Mouse (Mus musculus) intestine, embryonic 15.5 days (tissue): Measurements from ENCODE around the gene Prune1. TPM values are rescaled to one million over a fixed set of nuclear protein-coding genes. Genes with fewer than 3 reads are reported as not detected.

Source experiments
- ATAC-seq: fragments of 200-750 bp; cut with Nextera tagmentation; 2 replicates; pipeline ENCODE4 v1.8.0; 2017; ENCODE audit warnings: moderate TSS enrichment, moderate library complexity
- H3K27ac ChIP-seq: fragments of 300-500 bp; sonication (generic); 2 replicates; pipeline ENCODE4 v1.5.1; 2015; ENCODE audit warnings: mild to moderate bottlenecking, inconsistent platforms
- H3K27me3 ChIP-seq: fragments of 300-500 bp; sonication (generic); replicated peaks from 2 replicates; pipeline ENCODE4 v1.6.1; 2015; ENCODE audit warnings: inconsistent platforms
- H3K36me3 ChIP-seq: fragments of 300-500 bp; sonication (generic); 2 replicates; pipeline ENCODE4 v1.6.1; 2015; ENCODE audit warnings: inconsistent platforms
- H3K4me1 ChIP-seq: fragments of 300-500 bp; sonication (generic); replicated peaks from 2 replicates; pipeline ENCODE4 v1.6.1; 2015; ENCODE audit warnings: inconsistent platforms
- H3K4me2 ChIP-seq: fragments of 300-500 bp; sonication (generic); replicated peaks from 2 replicates; pipeline ENCODE4 v1.6.1; 2015; ENCODE audit warnings: mild to moderate bottlenecking, inconsistent platforms
- H3K4me3 ChIP-seq: fragments of 300-500 bp; sonication (generic); replicated peaks from 2 replicates; pipeline ENCODE4 v1.5.1; 2015; ENCODE audit warnings: inconsistent platforms
- H3K9ac ChIP-seq: fragments of 300-500 bp; sonication (generic); 2 replicates; pipeline ENCODE4 v1.6.1; 2015; ENCODE audit warnings: inconsistent platforms
- H3K9me3 ChIP-seq: fragments of 300-500 bp; sonication (generic); 2 replicates; pipeline ENCODE4 v1.6.1; 2016; ENCODE audit warnings: inconsistent platforms
- WGBS: fragments of 180-500 bp; shearing (Covaris S2); methylation state at CpG from one replicate; pipeline ENCODE4 v1.1.7; 2015; 5-methylcytosine and 5-hydroxymethylcytosine counted together
- polyA plus RNA-seq: library from polyadenylated mRNA; unstranded; fragments of >200 nt; fragmentation: Nextera tagmentation; extraction: Ambion mirVana; gene quantifications from 2 replicates; pipeline ENCODE4 v1.2.1, GENCODE M21; 2015

Prune1 gene
- polyA plus RNA-seq, 1 experiment from 2014 or later = 15.7 TPM

DNA sequence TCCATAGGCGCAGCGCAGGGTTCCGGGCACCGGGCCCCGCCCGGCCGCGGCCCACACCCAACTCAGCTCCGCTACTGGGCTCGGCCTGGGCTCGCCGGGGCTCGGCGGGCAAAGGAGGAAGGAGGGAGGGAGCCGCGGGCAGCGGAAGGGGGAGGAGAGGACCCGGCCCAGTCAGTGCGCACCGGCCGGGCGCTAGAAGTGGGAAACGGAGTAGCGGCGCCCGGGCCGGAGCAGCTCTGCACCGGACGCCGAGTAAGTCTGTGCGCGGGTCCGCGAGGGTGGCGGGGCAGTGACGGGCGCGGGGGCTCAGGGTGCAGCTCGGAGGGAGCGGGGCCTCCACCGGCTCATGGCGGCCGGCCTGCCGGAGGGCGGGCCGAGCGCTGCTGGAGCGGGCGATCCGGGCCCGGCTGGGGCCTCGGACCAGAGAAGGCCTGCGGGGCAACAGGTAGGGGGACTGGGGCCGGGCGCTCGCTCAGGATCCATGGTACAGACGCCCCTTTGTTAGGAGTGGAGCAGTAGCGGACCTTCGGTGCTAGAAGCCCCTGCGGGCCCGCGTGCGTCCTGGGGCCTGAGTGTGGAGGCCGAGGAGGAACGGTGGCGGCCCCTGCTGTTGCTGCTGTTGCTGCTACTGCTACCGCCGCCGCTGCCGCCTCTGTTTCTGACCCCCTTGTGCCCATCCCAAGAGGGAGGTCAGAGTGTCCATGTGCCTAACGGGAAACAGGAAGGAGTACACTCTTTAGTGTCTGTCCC lies 33.4 kb upstream of the Prune1 start:
- Histone ChIP-seq H3K4me2 (peak overlapping the region; percentile 90), H3K27ac (peak overlapping the region; percentile 94), H3K4me3 (peak overlapping the region; percentile 91), H3K9ac (peak overlapping the region; percentile 99), H3K27me3 (no peaks in the 10 kb centered on the region), H3K4me1 (peaks cover 29% of the 10 kb centered on the region), H3K9me3 (no peaks in the 10 kb centered on the region), H3K36me3 (peaks cover 2% of the 10 kb centered on the region; the same call in 1 of the 2 replicates)
- peak; percentile 93 for ATAC-seq
- WGBS = under 1% methylated on average over 62 of the region's 71 CpGs

GRCm38 (mm10) chr3:95314486-95315093 lies 32.7 kb upstream of the Prune1 start, which contains the start of gene Cers2:
Gene Cers2, plus strand, starts transcription at chr3:95314791.
- H3K4me2 ChIP-seq = peak within 1 kb of the TSS; percentile 90
- peak within 1 kb of the TSS; percentile 99 for H3K9ac ChIP-seq
- no peaks in the 10 kb centered on the region for H3K9me3 ChIP-seq
- H3K27ac ChIP-seq = peak within 1 kb of the TSS; percentile 94
- 6% methylated on average over 27 of the region's 27 CpGs for WGBS
- peak; percentile 7; the same call in 1 of the 2 replicates for ATAC-seq
- no peaks in the 10 kb centered on the region for H3K36me3 ChIP-seq
- no peaks in the 10 kb centered on the region for H3K27me3 ChIP-seq
- H3K4me3 ChIP-seq = peak within 1 kb of the TSS; percentile 91
- H3K4me1 ChIP-seq = peaks cover 29% of the 10 kb centered on the region

DNA sequence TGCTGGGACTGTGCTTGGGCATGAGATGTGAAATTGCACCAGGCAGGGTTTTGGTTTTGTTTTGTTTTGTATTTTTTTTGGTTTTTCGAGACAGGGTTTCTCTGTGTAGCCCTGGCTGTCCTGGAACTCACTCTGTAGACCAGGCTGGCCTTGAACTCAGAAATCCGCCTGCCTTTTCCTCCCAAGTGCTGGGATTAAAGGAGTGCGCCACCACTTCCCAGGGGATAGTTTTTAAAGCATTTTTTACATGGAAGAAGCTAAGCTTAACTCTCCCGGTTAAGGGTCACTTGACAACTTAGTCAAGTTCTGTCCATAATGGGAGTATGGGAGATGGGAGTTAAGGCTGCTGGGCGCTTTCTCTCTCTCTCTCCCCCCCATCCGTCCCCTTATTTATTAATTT lies 32.2 kb upstream of the Prune1 start:
- no peak overlapping the region for H3K4me3 ChIP-seq

GRCm38 (mm10) chr3:95313476-95313875 lies 31.6 kb upstream of the Prune1 start:
- H3K4me3 ChIP-seq = no peak overlapping the region
- no peak for ATAC-seq
- H3K36me3 ChIP-seq = no peaks in the 10 kb centered on the region
- peaks cover 25% of the 10 kb centered on the region for H3K4me1 ChIP-seq
- H3K27me3 ChIP-seq = no peaks in the 10 kb centered on the region
- H3K9me3 ChIP-seq = no peaks in the 10 kb centered on the region
- no peak overlapping the region for H3K4me2 ChIP-seq
- no peak overlapping the region for H3K9ac ChIP-seq
- 52% methylated on average over 7 of the region's 7 CpGs for WGBS
- no peak overlapping the region for H3K27ac ChIP-seq

More for the DNA sequence above, 32.2 kb upstream of the Prune1 start:
- Histone ChIP-seq H3K9ac (no peak overlapping the region), H3K4me1 (peaks cover 29% of the 10 kb centered on the region), H3K27ac (no peak overlapping the region), H3K9me3 (no peaks in the 10 kb centered on the region), H3K4me2 (peak overlapping the region; percentile 90), H3K36me3 (no peaks in the 10 kb centered on the region), H3K27me3 (no peaks in the 10 kb centered on the region)
- ATAC-seq = no peak
- WGBS = 78% methylated on average over 6 of the region's 6 CpGs

GRCm38 (mm10) chr3:95312623-95313022 lies 30.7 kb upstream of the Prune1 start:
- Histone ChIP-seq H3K9me3 (no peaks in the 10 kb centered on the region), H3K36me3 (no peaks in the 10 kb centered on the region), H3K4me2 (no peak overlapping the region), H3K4me1 (peaks cover 19% of the 10 kb centered on the region), H3K4me3 (no peak overlapping the region), H3K27me3 (no peaks in the 10 kb centered on the region), H3K9ac (no peak overlapping the region), H3K27ac (no peak overlapping the region)
- ATAC-seq = no peak
- 73% methylated on average over 6 of the region's 6 CpGs for WGBS

DNA sequence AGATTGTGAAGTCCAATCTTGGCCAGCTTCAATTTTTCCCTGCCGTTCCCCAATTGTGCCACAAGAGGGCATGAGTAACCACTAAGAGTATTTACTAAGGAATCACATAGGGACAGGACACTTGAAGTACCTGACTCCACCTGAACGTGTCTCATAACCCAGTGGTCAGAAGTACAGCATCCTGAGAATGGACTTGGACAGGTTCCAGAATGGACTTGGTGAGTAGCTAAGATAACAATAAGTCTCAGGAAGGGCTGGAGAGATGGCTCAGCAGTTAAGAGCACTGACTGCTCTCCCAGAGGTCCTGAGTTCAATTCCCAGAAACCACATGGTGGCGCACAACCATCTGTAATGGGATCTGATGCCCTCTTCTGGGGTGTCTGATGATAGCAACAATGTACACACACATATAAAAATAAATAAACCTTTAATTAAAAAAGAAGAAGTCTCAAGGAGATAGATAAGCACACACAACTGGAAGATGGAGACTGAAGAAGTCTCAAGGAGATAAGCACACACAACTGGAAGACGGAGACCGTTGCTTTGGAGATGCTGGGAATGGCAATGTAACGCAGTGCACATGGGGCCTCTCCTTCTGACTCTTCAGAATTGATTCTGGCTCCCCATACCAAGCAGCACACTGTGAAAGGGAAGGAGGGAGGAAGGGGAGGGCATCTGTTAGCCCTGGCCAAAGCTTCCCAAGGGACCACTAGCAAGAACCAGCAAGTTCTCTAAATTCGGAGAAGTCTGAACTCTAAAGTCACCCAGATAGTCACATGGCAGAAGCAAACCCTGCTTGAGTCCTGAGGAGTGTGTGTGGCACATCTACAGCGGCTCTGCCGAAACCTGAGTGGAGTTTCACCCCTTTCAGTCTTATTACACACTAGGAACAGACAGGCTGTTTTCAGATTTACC lies 29.3 kb upstream of the Prune1 start:
- H3K9ac ChIP-seq = no peak overlapping the region
- no peaks in the 10 kb centered on the region for H3K9me3 ChIP-seq
- H3K4me1 ChIP-seq = peaks cover 9% of the 10 kb centered on the region; the same call in 1 of the 2 replicates
- H3K27me3 ChIP-seq = no peaks in the 10 kb centered on the region
- 66% methylated on average over 9 of the region's 9 CpGs for WGBS
- H3K36me3 ChIP-seq = no peaks in the 10 kb centered on the region
- no peak for ATAC-seq
- H3K27ac ChIP-seq = no peak overlapping the region
- no peak overlapping the region for H3K4me3 ChIP-seq
- no peak overlapping the region for H3K4me2 ChIP-seq

GRCm38 (mm10) chr3:95310496-95310895 lies 28.6 kb upstream of the Prune1 start:
- H3K36me3 ChIP-seq = no peaks in the 10 kb centered on the region
- no peaks in the 10 kb centered on the region for H3K27me3 ChIP-seq
- peaks cover 4% of the 10 kb centered on the region; the same call in 1 of the 2 replicates for H3K4me1 ChIP-seq
- no peak overlapping the region for H3K27ac ChIP-seq
- WGBS = 56% methylated on average over 3 of the region's 3 CpGs
- no peak overlapping the region for H3K4me3 ChIP-seq
- H3K4me2 ChIP-seq = no peak overlapping the region
- no peak overlapping the region for H3K9ac ChIP-seq
- no peak for ATAC-seq
- no peaks in the 10 kb centered on the region for H3K9me3 ChIP-seq

DNA sequence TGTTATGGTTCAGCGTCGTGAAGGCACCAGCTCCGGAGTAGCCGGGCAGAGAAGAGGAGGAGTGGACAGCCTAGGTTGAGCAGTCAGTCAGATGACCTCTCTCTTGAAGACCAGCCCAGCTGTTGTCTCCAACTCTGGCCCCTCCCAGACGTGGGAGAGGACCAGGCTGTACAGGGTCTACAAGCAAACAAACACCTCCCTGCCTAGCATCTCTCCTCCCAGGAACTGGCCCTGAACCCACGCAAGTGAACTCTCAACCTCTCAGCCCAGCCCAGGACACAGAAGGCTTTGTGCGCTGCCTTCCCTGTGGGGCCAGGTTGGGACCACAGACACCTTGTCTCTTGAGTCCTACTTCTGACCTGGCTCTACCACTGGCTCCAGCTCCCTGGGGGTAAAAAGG lies 25.2 kb upstream of the Prune1 start, which contains the start of gene Anxa9:
TSS of gene Anxa9 (minus strand) at position 77 of the 400 bp plus-strand sequence.
- no peak within 1 kb of the TSS for H3K27ac ChIP-seq
- no peak within 1 kb of the TSS for H3K4me2 ChIP-seq
- no peak within 1 kb of the TSS for H3K4me3 ChIP-seq
- 48% methylated on average over 7 of the region's 7 CpGs for WGBS
- H3K9me3 ChIP-seq = no peaks in the 10 kb centered on the region
- no peaks in the 10 kb centered on the region for H3K36me3 ChIP-seq
- ATAC-seq = peak; percentile 11; the same call in 1 of the 2 replicates
- no peak within 1 kb of the TSS for H3K9ac ChIP-seq
- no peaks in the 10 kb centered on the region for H3K4me1 ChIP-seq
- H3K27me3 ChIP-seq = no peaks in the 10 kb centered on the region

GRCm38 (mm10) chr3:95306244-95306643 lies 24.4 kb upstream of the Prune1 start:
- 58% methylated on average over 4 of the region's 4 CpGs for WGBS

GRCm38 (mm10) chr3:95301204-95301796 lies 19.4 kb upstream of the Prune1 start:
- H3K27me3 ChIP-seq = no peaks in the 10 kb centered on the region
- no peak overlapping the region for H3K4me2 ChIP-seq
- H3K9ac ChIP-seq = no peak overlapping the region
- no peaks in the 10 kb centered on the region for H3K9me3 ChIP-seq
- H3K27ac ChIP-seq = no peak overlapping the region
- 81% methylated on average over 3 of the region's 3 CpGs for WGBS
- no peaks in the 10 kb centered on the region for H3K36me3 ChIP-seq
- H3K4me3 ChIP-seq = no peak overlapping the region
- peak; percentile 42; the same call in 1 of the 2 replicates for ATAC-seq
- 0 out of 2 replicates have a peak, but pooled peaks cover 2% of the 10 kb centered on the region for H3K4me1 ChIP-seq

More at GRCm38 (mm10) chr3:95306244-95306643, 24.4 kb upstream of the Prune1 start:
- Histone ChIP-seq H3K4me3 (no peak overlapping the region), H3K27ac (no peak overlapping the region), H3K9me3 (no peaks in the 10 kb centered on the region), H3K27me3 (no peaks in the 10 kb centered on the region), H3K4me1 (no peaks in the 10 kb centered on the region), H3K9ac (no peak overlapping the region), H3K36me3 (no peaks in the 10 kb centered on the region), H3K4me2 (no peak overlapping the region)
- ATAC-seq = no peak

- ATAC-seq = peak; percentile 77
- WGBS = 71% methylated on average over 7 of the region's 7 CpGs
Observed at GRCm38 (mm10) chr3:95298018-95298417, 16.1 kb upstream of the Prune1 start.

More at GRCm38 (mm10) chr3:95298018-95298417, 16.1 kb upstream of the Prune1 start:
- Histone ChIP-seq H3K4me2 (no peak overlapping the region), H3K4me1 (0 out of 2 replicates have a peak, but pooled peaks cover 10% of the 10 kb centered on the region), H3K36me3 (peaks cover 13% of the 10 kb centered on the region; the same call in 1 of the 2 replicates), H3K9ac (no peak overlapping the region), H3K27me3 (no peaks in the 10 kb centered on the region), H3K9me3 (no peaks in the 10 kb centered on the region), H3K4me3 (no peak overlapping the region), H3K27ac (no peak overlapping the region)
